Mouse (Mus musculus) heart, adult 9 months (tissue): ENCODE data around the gene Nhsl1.
A peak's percentile ranks its signal among the peaks of the same experiment; 100 is the strongest.

ENCODE experiments used
- DNase-seq, 2 experiments: peaks; one replicate each; pipeline ENCODE4 v3.0.0; 2022; ENCODE audit warnings: low spot score in 2 of 2

Nhsl1 gene

GRCm38 (mm10) chr10:18483658-18484057 lies 164.9 kb downstream of the Nhsl1 start:
- DNase-seq, result no peak

- DNase-seq, result no peak
These were observed 165.9 kb downstream of the Nhsl1 start for GRCm38 (mm10) chr10:18484731-18485130.

GRCm38 (mm10) chr10:18488239-18488803 lies 169.5 kb downstream of the Nhsl1 start:
- no peak for DNase-seq

- DNase-seq, result no peak
These were observed 171.2 kb downstream of the Nhsl1 start for GRCm38 (mm10) chr10:18489936-18490335.

GRCm38 (mm10) chr10:18491952-18492351 lies 173.2 kb downstream of the Nhsl1 start:
- DNase-seq, result no peak

GRCm38 (mm10) chr10:18493010-18493894 lies 174.5 kb downstream of the Nhsl1 start:
- no peak for DNase-seq

GRCm38 (mm10) chr10:18494249-18494648 lies 175.5 kb downstream of the Nhsl1 start:
- no peak for DNase-seq

- no peak for DNase-seq
These were observed 178.3 kb downstream of the Nhsl1 start for GRCm38 (mm10) chr10:18497066-18497465.

GRCm38 (mm10) chr10:18501997-18502396 lies 183.2 kb downstream of the Nhsl1 start:
- no peak for DNase-seq

GRCm38 (mm10) chr10:18505690-18506089 lies 186.9 kb downstream of the Nhsl1 start:
- DNase-seq, result no peak

GRCm38 (mm10) chr10:18506501-18506946 lies 187.7 kb downstream of the Nhsl1 start:
- no peak for DNase-seq

GRCm38 (mm10) chr10:18507869-18508473 lies 189.2 kb downstream of the Nhsl1 start:
- no peak for DNase-seq

- DNase-seq, result peak; percentile 29 to 41
These were observed 189.8 kb downstream of the Nhsl1 start for GRCm38 (mm10) chr10:18508586-18508985.

- no peak for DNase-seq
These were observed 191.9 kb downstream of the Nhsl1 start for GRCm38 (mm10) chr10:18510663-18511062.

- peak; percentile 39 to 68 for DNase-seq
These were observed 192.7 kb downstream of the Nhsl1 start for GRCm38 (mm10) chr10:18511496-18511895.

GRCm38 (mm10) chr10:18522556-18522955 lies 203.8 kb downstream of the Nhsl1 start:
- no peak for DNase-seq

GRCm38 (mm10) chr10:18525311-18525710 lies 206.5 kb downstream of the Nhsl1 start:
- DNase-seq, result no peak

- DNase-seq, result no peak
These were observed 206.9 kb downstream of the Nhsl1 start for GRCm38 (mm10) chr10:18525726-18526125.

- peak; percentile 20 to 43 for DNase-seq
These were observed 207.5 kb downstream of the Nhsl1 start for GRCm38 (mm10) chr10:18526184-18526850.

GRCm38 (mm10) chr10:18526851-18527675 lies 208.3 kb downstream of the Nhsl1 start:
- DNase-seq, result no peak

- DNase-seq, result no peak
These were observed 209.0 kb downstream of the Nhsl1 start for GRCm38 (mm10) chr10:18527766-18528165.
